Mouse (Mus musculus) myocyte (in vitro differentiated cells): ENCODE results near the gene Ldb2.

Source experiments
- POLR2A ChIP-seq: IDR thresholded peaks from one replicate; pipeline ENCODE4 v1.6.1; 2011; ENCODE audit warnings: low read depth, mild to moderate bottlenecking, control low read depth, moderate library complexity; ENCODE audit not compliant: insufficient read length
- USF1 ChIP-seq: IDR thresholded peaks from one replicate; pipeline ENCODE4 v1.6.1; 2011; ENCODE audit warnings: low read depth, mild to moderate bottlenecking, control low read depth, moderate library complexity

GRCm38 (mm10) chr5:44768472-44768871 is 31.0 kb downstream of the Ldb2 start:
- TF ChIP-seq POLR2A = no peak
- no peak for TF ChIP-seq USF1
